Mouse (Mus musculus) ES-E14 (cell line): ENCODE results near the gene Nmnat2. TPM values are rescaled to one million over a fixed set of nuclear protein-coding genes. Genes with fewer than 3 reads are reported as not detected.

ENCODE experiments used
- DNase-seq: peaks from one replicate; pipeline ENCODE4 v3.0.0-alpha.2; 2013; ENCODE audit warnings: low read depth, low spot score
- H3K27ac ChIP-seq: 2 replicates; pipeline ENCODE4 v1.5.1; 2012; ENCODE audit warnings: low read depth, mild to moderate bottlenecking, low read length, moderate library complexity, mixed read lengths; ENCODE audit not compliant: poor library complexity, insufficient read depth, severe bottlenecking
- H3K36me3 ChIP-seq: 2 replicates; pipeline ENCODE4 v1.6.1; 2012; ENCODE audit warnings: mild to moderate bottlenecking, low read length, moderate library complexity, mixed read lengths; ENCODE audit not compliant: control insufficient read depth, poor library complexity, insufficient read depth, severe bottlenecking
- H3K4me1 ChIP-seq, 2 experiments: fragments of 150-350 bp in 1 of 2; sonication (generic) in 1 of 2; 2 replicates each; pipeline ENCODE4 v1.6.1; 2012; ENCODE audit warnings: low read length in 2 of 2, mild to moderate bottlenecking in 1 of 2, mixed read lengths in 1 of 2; ENCODE audit not compliant: control insufficient read depth in 2 of 2, insufficient read depth in 2 of 2, poor library complexity in 1 of 2
- H3K4me3 ChIP-seq, 2 experiments: fragments of 150-350 bp in 1 of 2; sonication (generic) in 1 of 2; 2 replicates each; pipeline ENCODE4 v1.5.1; 2012; ENCODE audit warnings: low read length in 2 of 2, low read depth in 1 of 2, mild to moderate bottlenecking in 1 of 2, mixed read lengths in 1 of 2; ENCODE audit not compliant: insufficient read depth in 1 of 2, poor library complexity in 1 of 2, severe bottlenecking in 1 of 2
- H3K9ac ChIP-seq: 2 replicates; pipeline ENCODE4 v1.6.1; 2012; ENCODE audit warnings: low read depth, mild to moderate bottlenecking, low read length, mixed read lengths; ENCODE audit not compliant: poor library complexity, insufficient read depth, severe bottlenecking
- H3K9me3 ChIP-seq: fragments of 150-350 bp; sonication (generic); 2 replicates; pipeline ENCODE4 v1.6.1; 2012; ENCODE audit warnings: low read depth, mild to moderate bottlenecking, low read length; ENCODE audit not compliant: control insufficient read depth, insufficient read depth
- CHD2 ChIP-seq: IDR thresholded peaks from 2 replicates; pipeline ENCODE4 v1.6.1; 2014; ENCODE audit warnings: mild to moderate bottlenecking, low read depth, low read length, inconsistent platforms
- HCFC1 ChIP-seq: IDR thresholded peaks from 2 replicates; pipeline ENCODE4 v1.6.1; 2012; ENCODE audit warnings: low read length, inconsistent platforms, borderline replicate concordance; ENCODE audit not compliant: insufficient read depth
- MAFK ChIP-seq: IDR thresholded peaks from 2 replicates; pipeline ENCODE4 v1.6.1; 2014; ENCODE audit warnings: mild to moderate bottlenecking, low read depth, low read length, inconsistent platforms; ENCODE audit not compliant: insufficient read depth
- ZC3H11A ChIP-seq: IDR thresholded peaks from 2 replicates; pipeline ENCODE4 v1.6.1; 2012; ENCODE audit warnings: low read depth, mild to moderate bottlenecking, inconsistent platforms, low read length, borderline replicate concordance
- ZNF384 ChIP-seq: IDR thresholded peaks from 2 replicates; pipeline ENCODE4 v1.6.1; 2012; ENCODE audit warnings: low read depth, low read length, inconsistent platforms
- in situ Hi-C, 2 experiments: fragments of 600-800 bp; cut with MboI; formaldehyde crosslinking; loops; one replicate each; pipeline ENCODE4 v1.15.1; 2025; ENCODE audit warnings: low sequenced_read_pairs in 2 of 2, inconsistent platforms in 1 of 2; ENCODE audit not compliant: unreplicated experiment in 2 of 2
- total RNA-seq: library from RNA; depleted of rRNA; stranded (reverse); fragments of 300-350 nt; gene quantifications from 2 replicates; pipeline ENCODE4 v1.2.3, GENCODE M21; 2012; rRNA removed

The Nmnat2 gene
- 15.0 and 24.8 TPM in 2 replicates for total RNA-seq

GRCm38 (mm10) chr1:152954821-152955523 is at the start of gene Nmnat2:
TSS of gene Nmnat2 (plus strand) at chr1:152954993.
- Histone ChIP-seq H3K4me1 (no peaks in the 10 kb centered on the region; a peak in 1 of 4 replicates), H3K36me3 (no peaks in the 10 kb centered on the region), H3K27ac (no peak within 1 kb of the TSS), H3K4me3 (peak within 1 kb of the TSS; percentile 62 to 68), H3K9me3 (no peaks in the 10 kb centered on the region), H3K9ac (peak within 1 kb of the TSS; percentile 17)
- TF ChIP-seq MAFK (no peak), CHD2 (no peak), HCFC1 (no peak), ZNF384 (no peak), ZC3H11A (no peak)
- in situ Hi-C loops = no loop called here
- DNase-seq = no peak

GRCm38 (mm10) chr1:152913483-152914460 is 41.0 kb upstream of the Nmnat2 start:
- H3K36me3 ChIP-seq = no peaks in the 10 kb centered on the region
- H3K9ac ChIP-seq = no peak overlapping the region
- no peak for DNase-seq
- H3K9me3 ChIP-seq = no peaks in the 10 kb centered on the region
- H3K27ac ChIP-seq = no peak overlapping the region
- H3K4me3 ChIP-seq = no peak overlapping the region
- in situ Hi-C loops = no loop called here
- H3K4me1 ChIP-seq = peaks cover 14 to 19% of the 10 kb centered on the region in 2 experiments
- no peak for TF ChIP-seq CHD2
- TF ChIP-seq ZNF384 = no peak
- TF ChIP-seq MAFK = no peak
- no peak for TF ChIP-seq ZC3H11A
- TF ChIP-seq HCFC1 = no peak

- H3K9ac ChIP-seq = no peak overlapping the region
- no peaks in the 10 kb centered on the region for H3K36me3 ChIP-seq
- H3K4me3 ChIP-seq = no peak overlapping the region
- peak overlapping the region; percentile 87 for H3K27ac ChIP-seq
- peaks cover 14 to 19% of the 10 kb centered on the region in 2 experiments for H3K4me1 ChIP-seq
- TF ChIP-seq CHD2 (peak; percentile 28; the same call in 1 of the 2 replicates), MAFK (no peak)
- DNase-seq = peak; percentile 60
- in situ Hi-C loops = no loop called here
- no peaks in the 10 kb centered on the region for H3K9me3 ChIP-seq
Observed at GRCm38 (mm10) chr1:152915766-152916165, 39.0 kb upstream of the Nmnat2 start.

- DNase-seq = no peak
- TF ChIP-seq CHD2 (no peak), HCFC1 (no peak), ZNF384 (no peak), ZC3H11A (no peak), MAFK (no peak)
- H3K9me3 ChIP-seq = no peaks in the 10 kb centered on the region
- H3K27ac ChIP-seq = peak overlapping the region; percentile 87; the same call in 1 of the 2 replicates
- in situ Hi-C loops = no loop called here
- peaks cover 14 to 19% of the 10 kb centered on the region in 2 experiments for H3K4me1 ChIP-seq
- no peak overlapping the region for H3K4me3 ChIP-seq
- H3K36me3 ChIP-seq = no peaks in the 10 kb centered on the region
- H3K9ac ChIP-seq = peak overlapping the region; percentile 27; the same call in 1 of the 2 replicates
Observed at GRCm38 (mm10) chr1:152916936-152917335, 37.9 kb upstream of the Nmnat2 start.
